Comparison of ENCODE assay signal across 9 mouse cellular contexts in genomic region chr4:98104161-98104560, GRCm38 (mm10).
DNase-seq lines count a peak whose midpoint lies in the region; ATAC-seq lines count a peak whose summit lies in the region.
"Had no signal": no experiment of that assay in that cellular context is flagged by ENCODE, and none has a peak within 500 bp of the region (broad histone marks: within the 10 kb centered on the region; RNA-seq: fewer than 3 reads in every experiment).

No protein-coding gene starts in this region.

- H3K36me3 ChIP-seq in heart, embryonic 10.5 days = no peaks in the 10 kb centered on the region
- no peaks in the 10 kb centered on the region for H3K36me3 ChIP-seq in liver, embryonic 16.5 days (ENCODE audit: control insufficient read depth, insufficient read depth)

- DNase-seq in heart, adult 11 months = peak; percentile 99
- DNase-seq in heart, embryonic 10.5 days (ENCODE audit: low spot score) = no peak
- DNase-seq in adipocyte (ENCODE audit: low spot score) = peak; percentile 98
- DNase-seq in layer of hippocampus, adult 11-12 months (ENCODE audit: low spot score) = no peak
- no peak for DNase-seq in embryo, embryonic 9.5 days (ENCODE audit: extremely low spot score)
- no peak for DNase-seq in right cerebral cortex, postnatal 14 days

- no peak overlapping the region; the same call in 1 of the 2 replicates for H3K27ac ChIP-seq in heart, embryonic 10.5 days
- H3K27ac ChIP-seq in liver, embryonic 16.5 days (ENCODE audit: low read length) = no peak overlapping the region

- 86% methylated on average over 8 of the region's 8 CpGs for WGBS in heart, embryonic 10.5 days
- 66% methylated on average over 8 of the region's 8 CpGs for WGBS in liver, embryonic 16.5 days (ENCODE audit: insufficient replicate concordance)

- no peak overlapping the region for H3K4me3 ChIP-seq in heart, embryonic 10.5 days
- no peak overlapping the region for H3K4me3 ChIP-seq in liver, embryonic 16.5 days (ENCODE audit: low read depth, low read length)

- H3K4me2 ChIP-seq in liver, embryonic 16.5 days (ENCODE audit: low read depth, low read length) = no peak overlapping the region

- H3K4me1 ChIP-seq in heart, embryonic 10.5 days = peaks cover 55% of the 10 kb centered on the region
- peaks cover 2% of the 10 kb centered on the region; the same call in 1 of the 2 replicates for H3K4me1 ChIP-seq in liver, embryonic 16.5 days (ENCODE audit: control insufficient read depth, low read depth, low read length)

- H3K9ac ChIP-seq in liver, embryonic 16.5 days (ENCODE audit: low read depth, low read length) = no peak overlapping the region

- H3K27me3 ChIP-seq in heart, embryonic 10.5 days (ENCODE audit: insufficient read depth, poor library complexity, severe bottlenecking) = no peaks in the 10 kb centered on the region
- H3K27me3 ChIP-seq in liver, embryonic 16.5 days (ENCODE audit: control insufficient read depth, insufficient read depth, low read depth, low read length) = peaks cover 2% of the 10 kb centered on the region; the same call in 1 of the 2 replicates

- peak; percentile 81 for ATAC-seq in granulocyte monocyte progenitor cell, adult 5-6 weeks (replicated peaks; ENCODE audit: poor library complexity, severe bottlenecking)
- peak; percentile 60 for ATAC-seq in liver, embryonic 16.5 days (ENCODE audit: low read depth)
- ATAC-seq: CD4-positive, CD25-positive, alpha-beta regulatory T cell, adult 4 months had no signal

- no peaks in the 10 kb centered on the region for H3K9me3 ChIP-seq in heart, embryonic 10.5 days
- no peaks in the 10 kb centered on the region for H3K9me3 ChIP-seq in liver, embryonic 16.5 days (replicated peaks; ENCODE audit: control insufficient read depth, low read length)

Comparison
In these comparisons a context has a peak if more than half of its experiments do, and no peak if none do; other contexts are left out.
1. DNase-seq: peak in heart, adult 11 months (single experiment) and adipocyte (single experiment); none in heart, embryonic 10.5 days (single experiment), layer of hippocampus, adult 11-12 months (single experiment), embryo, embryonic 9.5 days (single experiment) and right cerebral cortex, postnatal 14 days (single experiment).